Mouse (Mus musculus) hematopoietic multipotent progenitor cell, adult 10-12 weeks (in vitro differentiated cells): ENCODE data around the gene Il1f10. TPM values are rescaled to one million over a fixed set of nuclear protein-coding genes. Genes with fewer than 3 reads are reported as not detected.

Source experiments
- polyA plus RNA-seq: library from polyadenylated mRNA; stranded (reverse); fragments of >175 nt; gene quantifications from 2 replicates; pipeline ENCODE4 v1.2.3, GENCODE M21; 2012; ENCODE audit warnings: low replicate concordance

The Il1f10 gene
- not detected in 2 replicates for polyA plus RNA-seq

DNA sequence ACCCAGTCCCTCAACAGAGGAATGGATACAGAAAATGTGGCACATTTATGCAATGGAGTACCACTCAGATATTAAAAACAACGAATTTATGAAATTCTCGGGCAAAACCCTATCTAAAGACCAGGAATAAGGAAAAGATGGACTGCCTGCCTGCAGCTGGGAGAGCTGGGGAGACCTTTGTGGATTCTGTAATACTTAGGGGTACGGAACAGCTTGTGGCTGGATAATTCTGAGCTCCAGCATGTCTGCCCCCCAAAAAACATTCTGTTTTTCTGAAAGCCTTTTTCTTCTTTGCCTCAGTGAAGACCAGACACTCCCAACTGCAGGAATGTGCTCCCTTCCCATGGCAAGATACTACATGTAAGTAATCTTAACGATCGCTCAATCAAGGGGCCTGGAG is at the start of gene Il1f10:
TSS of gene Il1f10 (plus strand) at position 301 of the 400 bp plus-strand sequence.

DNA sequence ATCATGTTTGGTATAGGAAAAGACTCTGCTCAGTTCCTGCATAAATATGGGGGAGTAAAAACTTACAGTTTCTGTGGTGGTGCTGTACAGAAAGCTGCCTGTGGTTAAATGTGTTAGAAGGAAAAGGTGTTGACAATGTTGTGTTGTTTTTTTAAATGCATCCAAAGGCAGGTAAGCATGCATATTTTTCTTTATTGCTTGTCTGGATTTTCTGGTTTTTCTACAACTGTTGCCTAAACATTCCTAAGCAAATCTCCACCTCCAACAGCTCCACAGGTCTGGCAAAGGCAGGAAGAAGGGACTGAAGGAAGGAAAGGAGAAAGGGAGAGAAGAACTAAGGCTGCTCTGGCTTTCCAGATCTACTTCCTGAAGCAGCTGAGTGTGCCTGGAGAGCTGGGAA is 14.3 kb upstream of the Il1f10 start, which contains the start of gene Il1f5:
TSS of gene Il1f5 (plus strand) at position 301 of the 400 bp plus-strand sequence.

DNA sequence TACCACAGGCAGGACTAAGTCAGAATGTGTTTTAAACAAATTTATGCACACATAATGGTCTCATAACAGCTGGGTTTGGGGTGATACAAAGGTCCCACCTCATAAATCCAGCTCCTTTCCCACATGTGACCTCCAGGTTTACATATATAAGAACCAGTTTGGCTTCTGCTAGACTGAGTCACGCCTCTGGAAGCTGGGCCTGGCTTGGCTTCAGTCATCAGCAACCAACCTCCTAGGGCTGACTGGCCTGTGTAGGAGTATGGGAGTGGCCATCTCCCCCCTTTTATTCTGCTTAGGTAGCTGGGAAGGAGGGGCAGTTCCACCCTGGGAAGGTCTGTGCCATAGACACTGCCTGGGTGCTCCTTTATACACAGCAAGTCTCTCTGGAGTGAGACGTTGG is 45.5 kb downstream of the Il1f10 start, which contains the start of gene Il1rn:
TSS of gene Il1rn (plus strand) at position 309 of the 400 bp plus-strand sequence.

Other genes with a start within 250 kb of the Il1f10 start
- not detected in 2 replicates for gene Hnmt, start 241.8 kb upstream of the Il1f10 start, polyA plus RNA-seq
- gene Tbpl2, start 194.6 kb upstream of the Il1f10 start, polyA plus RNA-seq: not detected in 2 replicates
- gene Il1f8, start 138.0 kb upstream of the Il1f10 start, polyA plus RNA-seq: not detected in 2 replicates
- gene Il1f9, start 104.7 kb upstream of the Il1f10 start, polyA plus RNA-seq: 0.73 and 0.87 TPM in 2 replicates
- gene Il1f6, start 75.8 kb upstream of the Il1f10 start, polyA plus RNA-seq: not detected in 2 replicates
- gene Il1f5, start 14.2 kb upstream of the Il1f10 start, polyA plus RNA-seq: not detected in 2 replicates
- 0.94 and 1.5 TPM in 2 replicates for gene Il1rn, start 45.7 kb downstream of the Il1f10 start, polyA plus RNA-seq
- gene Psd4, start 76.4 kb downstream of the Il1f10 start, polyA plus RNA-seq: 38.7 and 70.9 TPM in 2 replicates
- not detected in 2 replicates for gene Pax8, start 184.4 kb downstream of the Il1f10 start, polyA plus RNA-seq